Mouse (Mus musculus): Measurements from ENCODE around the gene Mettl4. TPM values are rescaled to one million over a fixed set of nuclear protein-coding genes. Genes with fewer than 3 reads are reported as not detected.

Mettl4 gene
- total RNA-seq (2021) = 10 to 100 TPM; 16.1 to 16.2 TPM

- DNase-seq = peak; percentile 91 to 93
These were observed at the start of gene Mettl4 for GRCm38 (mm10) chr17:94749466-94750135. TSS of gene Mettl4 (minus strand) at chr17:94750019.

- DNase-seq = no peak
These were observed 29.2 kb upstream of the Mettl4 start for GRCm38 (mm10) chr17:94778871-94779482.

GRCm38 (mm10) chr17:94768491-94768890, 18.7 kb upstream of the Mettl4 start:
- DNase-seq = no peak

GRCm38 (mm10) chr17:94764711-94765110, 14.9 kb upstream of the Mettl4 start:
- DNase-seq = no peak

- DNase-seq = no peak
These were observed 14.2 kb upstream of the Mettl4 start for GRCm38 (mm10) chr17:94764011-94764410.

GRCm38 (mm10) chr17:94762405-94762804, 12.6 kb upstream of the Mettl4 start:
- DNase-seq = no peak

GRCm38 (mm10) chr17:94750136-94750729, 414 bp upstream of the Mettl4 start:
- DNase-seq = no peak

- DNase-seq = no peak
These were observed 11.6 kb downstream of the Mettl4 start for GRCm38 (mm10) chr17:94738173-94738572.

GRCm38 (mm10) chr17:94735885-94736284, 13.9 kb downstream of the Mettl4 start:
- no peak for DNase-seq

GRCm38 (mm10) chr17:94735437-94735836, 14.4 kb downstream of the Mettl4 start:
- DNase-seq = no peak

- DNase-seq = peak in 1 of 2 experiments; percentile 14
These were observed 19.4 kb downstream of the Mettl4 start for GRCm38 (mm10) chr17:94730416-94730815.

GRCm38 (mm10) chr17:94726750-94727149, 23.1 kb downstream of the Mettl4 start:
- no peak for DNase-seq

GRCm38 (mm10) chr17:94673515-94674317, 76.1 kb downstream of the Mettl4 start:
- no peak for DNase-seq

All from layer of hippocampus, postnatal 36 days (tissue).